Mouse (Mus musculus): ENCODE results near the gene Ehhadh. TPM values are rescaled to one million over a fixed set of nuclear protein-coding genes. Genes with fewer than 3 reads are reported as not detected.

Ehhadh gene
- total and polyA plus RNA-seq, 3 experiments, result 0.93 to 2.9 (median 1.1) TPM

DNA sequence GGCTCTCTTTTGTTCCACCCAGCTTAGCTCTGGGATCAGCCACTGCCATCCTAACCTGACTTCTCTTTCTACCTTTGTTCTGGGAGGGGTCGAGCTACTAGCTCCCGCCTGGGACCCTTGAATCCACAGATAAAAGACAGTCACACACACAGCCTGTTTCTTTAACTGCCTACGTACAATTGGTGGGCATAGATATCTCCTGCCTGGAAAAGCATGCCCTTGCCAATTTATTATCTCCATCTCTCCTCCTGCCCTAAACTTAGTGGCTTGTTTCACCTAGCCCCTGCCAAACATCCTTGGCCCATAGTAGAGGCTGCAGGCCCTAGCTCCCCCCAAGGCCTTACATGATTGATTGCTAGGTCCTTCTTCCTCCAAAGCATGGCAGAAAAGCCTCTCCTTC, 46.1 kb downstream of the Ehhadh start:
- TF ChIP-seq ETS1 (conservative IDR thresholded peaks at IDR 0.05; ENCODE audit: low read depth, low read length) (no peak), RAD21 (IDR thresholded peaks at IDR 0.05; ENCODE audit: low read depth, low read length) (no peak), UBTF (IDR thresholded peaks at IDR 0.05; ENCODE audit: low read depth, low read length) (no peak), BHLHE40 (IDR thresholded peaks at IDR 0.05; ENCODE audit: low read depth, low read length) (no peak), IRF4 (IDR thresholded peaks at IDR 0.05; ENCODE audit: low read depth, low read length) (no peak), HCFC1 (IDR thresholded peaks at IDR 0.05; ENCODE audit: low read depth, low read length) (no peak), CTCF (conservative IDR thresholded peaks at IDR 0.05 in 1 of 2, IDR thresholded peaks at IDR 0.05 in 1 of 2; ENCODE audit: low read depth in 2 of 2, low read length in 2 of 2) (no peak), MYC (IDR thresholded peaks at IDR 0.05; ENCODE audit: low read depth, low read length) (no peak), SIN3A (IDR thresholded peaks at IDR 0.05; ENCODE audit: low read length) (no peak)

DNA sequence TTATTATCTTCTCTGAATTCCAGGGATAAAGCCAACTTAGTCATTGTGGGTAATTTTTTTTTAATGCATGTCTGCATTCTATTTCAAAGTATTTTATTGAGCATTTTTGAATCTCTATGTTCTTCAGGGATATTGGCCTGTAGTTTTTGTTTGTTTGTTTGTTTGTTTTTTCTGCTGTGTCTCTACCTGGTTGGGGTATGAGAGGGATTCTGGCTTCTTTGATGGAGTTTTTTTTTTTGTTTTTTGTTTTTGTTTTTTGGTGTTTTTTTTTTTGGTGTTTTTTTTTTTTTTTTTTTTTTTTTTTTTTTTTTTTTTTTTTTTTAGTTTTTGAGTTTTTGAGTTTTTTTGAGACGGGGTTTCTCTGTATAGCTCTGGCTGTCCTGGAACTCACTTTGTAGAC, 52.0 kb downstream of the Ehhadh start:
- H3K4me1 ChIP-seq (ENCODE audit: control insufficient read depth in 1 of 2, insufficient read depth in 2 of 2), result no peaks in the 10 kb centered on the region
- no peaks in the 10 kb centered on the region for H3K79me2 ChIP-seq (replicated peaks; ENCODE audit: control insufficient read depth, extremely low read depth, insufficient read depth, poor library complexity, severe bottlenecking)
- H3K9me3 ChIP-seq (replicated peaks; ENCODE audit: low read length), result peaks cover 3% of the 10 kb centered on the region
- no peaks in the 10 kb centered on the region for H3K27me3 ChIP-seq (replicated peaks)
- H3K4me2 ChIP-seq (ENCODE audit: insufficient read depth, low read depth, poor library complexity, severe bottlenecking), result no peak overlapping the region
- no peak for DNase-seq (ENCODE audit: extremely low read depth)
- in situ Hi-C loops (cut with MboI; ENCODE audit: low pct_ligation_motif_present, low pct_unique_long_range_greater_than_20kb, low sequenced_read_pairs), result no loop called here
- no peak overlapping the region for H3K4me3 ChIP-seq (replicated peaks in 1 of 3; ENCODE audit: low read depth in 2 of 3, low read length in 2 of 3, poor library complexity in 1 of 3)
- H3K9ac ChIP-seq (ENCODE audit: insufficient read depth, low read depth), result no peak overlapping the region
- dilution Hi-C loops (cut with MboI; ENCODE audit: extremely low pct_ligation_motif_present, extremely low pct_unique_long_range_greater_than_20kb, low sequenced_read_pairs), result no loop called here
- H3K27ac ChIP-seq (ENCODE audit: insufficient read depth, low read depth), result no peak overlapping the region
- TF ChIP-seq NRF1 (IDR thresholded peaks at IDR 0.05; ENCODE audit: low read depth, low read length) (no peak), JUN (IDR thresholded peaks at IDR 0.05; ENCODE audit: insufficient read depth, low read depth, low read length) (no peak), ZNF384 (IDR thresholded peaks at IDR 0.05; ENCODE audit: low read depth, low read length) (peak; percentile 77)
- H3K36me3 ChIP-seq (replicated peaks in 1 of 2; ENCODE audit: control insufficient read depth in 1 of 2, insufficient read depth in 1 of 2, low read length in 1 of 2), result no peaks in the 10 kb centered on the region

More for the DNA sequence above, 46.1 kb downstream of the Ehhadh start:
- Histone ChIP-seq H3K27me3 (replicated peaks) (no peaks in the 10 kb centered on the region), H3K9me3 (replicated peaks; ENCODE audit: low read length) (no peaks in the 10 kb centered on the region), H3K4me3 (replicated peaks in 1 of 3; ENCODE audit: low read depth in 2 of 3, low read length in 2 of 3, poor library complexity in 1 of 3) (no peak overlapping the region), H3K9ac (ENCODE audit: insufficient read depth, low read depth) (no peak overlapping the region), H3K79me2 (replicated peaks; ENCODE audit: control insufficient read depth, extremely low read depth, insufficient read depth, poor library complexity, severe bottlenecking) (no peaks in the 10 kb centered on the region), H3K27ac (ENCODE audit: insufficient read depth, low read depth) (no peak overlapping the region), H3K4me1 (ENCODE audit: control insufficient read depth in 1 of 2, insufficient read depth in 2 of 2) (no peaks in the 10 kb centered on the region), H3K4me2 (ENCODE audit: insufficient read depth, low read depth, poor library complexity, severe bottlenecking) (no peak overlapping the region), H3K36me3 (replicated peaks in 1 of 2; ENCODE audit: control insufficient read depth in 1 of 2, insufficient read depth in 1 of 2, low read length in 1 of 2) (no peaks in the 10 kb centered on the region)
- in situ Hi-C loops (cut with MboI; ENCODE audit: low pct_ligation_motif_present, low pct_unique_long_range_greater_than_20kb, low sequenced_read_pairs) (no loop called here), dilution Hi-C loops (cut with MboI; ENCODE audit: extremely low pct_ligation_motif_present, extremely low pct_unique_long_range_greater_than_20kb, low sequenced_read_pairs) (no loop called here)
- DNase-seq (ENCODE audit: extremely low read depth), result no peak

- TF ChIP-seq GABPA (IDR thresholded peaks at IDR 0.05; ENCODE audit: insufficient replicate concordance, low read depth, low read length), result no peak
- no peak for TF ChIP-seq ETS1 (conservative IDR thresholded peaks at IDR 0.05; ENCODE audit: low read depth, low read length)
- 0 out of 2 replicates have a peak, but pooled peaks have one; percentile 38 for TF ChIP-seq MXI1 (IDR thresholded peaks at IDR 0.05; ENCODE audit: low read depth, low read length)
- peak; percentile 15; the same call in 1 of the 2 replicates for TF ChIP-seq HCFC1 (IDR thresholded peaks at IDR 0.05; ENCODE audit: low read depth, low read length)
- TF ChIP-seq BHLHE40 (IDR thresholded peaks at IDR 0.05; ENCODE audit: low read depth, low read length), result no peak
- no peak for TF ChIP-seq POLR2AphosphoS2 (IDR thresholded peaks at IDR 0.05; ENCODE audit: low read depth, low read length)
- no peak for TF ChIP-seq NRF1 (IDR thresholded peaks at IDR 0.05; ENCODE audit: low read depth, low read length)
- 0 out of 2 replicates have a peak, but pooled peaks have one; percentile 36 for TF ChIP-seq SIN3A (IDR thresholded peaks at IDR 0.05; ENCODE audit: low read length)
- TF ChIP-seq MYC (IDR thresholded peaks at IDR 0.05; ENCODE audit: low read depth, low read length), result peak; percentile 94
- TF ChIP-seq RAD21 (IDR thresholded peaks at IDR 0.05; ENCODE audit: low read depth, low read length), result peak; percentile 92
- TF ChIP-seq MAX (IDR thresholded peaks at IDR 0.05; ENCODE audit: low read length), result peak; percentile 61; the same call in 1 of the 2 replicates
- TF ChIP-seq SMC3 (IDR thresholded peaks at IDR 0.05; ENCODE audit: low read depth, low read length), result peak; percentile 98
- no peak for TF ChIP-seq PAX5 (IDR thresholded peaks at IDR 0.05; ENCODE audit: low read length)
- TF ChIP-seq JUND (conservative IDR thresholded peaks at IDR 0.05; ENCODE audit: low read depth, low read length), result no peak
- TF ChIP-seq EP300 (IDR thresholded peaks at IDR 0.05; ENCODE audit: low read length), result no peak
- TF ChIP-seq ZC3H11A (IDR thresholded peaks at IDR 0.05; ENCODE audit: low read depth, low read length), result peak; percentile 77
- TF ChIP-seq CTCF (conservative IDR thresholded peaks at IDR 0.05 in 1 of 2, IDR thresholded peaks at IDR 0.05 in 1 of 2; ENCODE audit: low read depth in 2 of 2, low read length in 2 of 2), result peak; percentile 77 to 97
- no peak for TF ChIP-seq ZKSCAN1 (IDR thresholded peaks at IDR 0.05; ENCODE audit: borderline replicate concordance, low read depth, low read length)
- no peak for TF ChIP-seq ZNF384 (IDR thresholded peaks at IDR 0.05; ENCODE audit: low read depth, low read length)
- TF ChIP-seq IRF4 (IDR thresholded peaks at IDR 0.05; ENCODE audit: low read depth, low read length), result peak; percentile 55
- no peak for TF ChIP-seq USF2 (conservative IDR thresholded peaks at IDR 0.05; ENCODE audit: low read depth, low read length)
- no peak; the same call in 1 of the 2 replicates for TF ChIP-seq JUN (IDR thresholded peaks at IDR 0.05; ENCODE audit: insufficient read depth, low read depth, low read length)
- Histone ChIP-seq H3K27ac (ENCODE audit: insufficient read depth, low read depth) (no peak overlapping the region), H3K27me3 (replicated peaks) (no peaks in the 10 kb centered on the region), H3K9ac (ENCODE audit: insufficient read depth, low read depth) (peak overlapping the region; percentile 34), H3K4me3 (replicated peaks in 1 of 3; ENCODE audit: low read depth in 2 of 3, low read length in 2 of 3, poor library complexity in 1 of 3) (peak overlapping the region; percentile 15 to 23 (median 22)), H3K4me2 (ENCODE audit: insufficient read depth, low read depth, poor library complexity, severe bottlenecking) (peak overlapping the region; percentile 68), H3K4me1 (ENCODE audit: control insufficient read depth in 1 of 2, insufficient read depth in 2 of 2) (peaks cover 3 to 13% of the 10 kb centered on the region in 2 experiments; a peak in 2 of 4 replicates), H3K79me2 (replicated peaks; ENCODE audit: control insufficient read depth, extremely low read depth, insufficient read depth, poor library complexity, severe bottlenecking) (no peaks in the 10 kb centered on the region), H3K36me3 (replicated peaks in 1 of 2; ENCODE audit: control insufficient read depth in 1 of 2, insufficient read depth in 1 of 2, low read length in 1 of 2) (no peaks in the 10 kb centered on the region), H3K9me3 (replicated peaks; ENCODE audit: low read length) (peaks cover 3% of the 10 kb centered on the region)
- dilution Hi-C loops (cut with MboI; ENCODE audit: extremely low pct_ligation_motif_present, extremely low pct_unique_long_range_greater_than_20kb, low sequenced_read_pairs) (no loop called here), in situ Hi-C loops (cut with MboI; ENCODE audit: low pct_ligation_motif_present, low pct_unique_long_range_greater_than_20kb, low sequenced_read_pairs) (no loop called here)
- DNase-seq (ENCODE audit: extremely low read depth), result peak; percentile 93
These were observed 59.7 kb downstream of the Ehhadh start for GRCm38 (mm10) chr16:21727897-21728364.
